Mouse (Mus musculus) frontal cortex, postnatal 36 days (tissue): ENCODE data around the gene Spg7.
A peak's percentile ranks its signal among the peaks of the same experiment; 100 is the strongest.
"Not testable (repeated sequence)": the region's sequence is repeated elsewhere in the genome, so short reads cannot be mapped to it uniquely, and the experiment has no call there.

Source experiments
- DNase-seq, 2 experiments: peaks; one replicate each; pipeline ENCODE4 v3.0.0; 2022; ENCODE audit warnings: low spot score in 2 of 2

Gene Spg7

DNA sequence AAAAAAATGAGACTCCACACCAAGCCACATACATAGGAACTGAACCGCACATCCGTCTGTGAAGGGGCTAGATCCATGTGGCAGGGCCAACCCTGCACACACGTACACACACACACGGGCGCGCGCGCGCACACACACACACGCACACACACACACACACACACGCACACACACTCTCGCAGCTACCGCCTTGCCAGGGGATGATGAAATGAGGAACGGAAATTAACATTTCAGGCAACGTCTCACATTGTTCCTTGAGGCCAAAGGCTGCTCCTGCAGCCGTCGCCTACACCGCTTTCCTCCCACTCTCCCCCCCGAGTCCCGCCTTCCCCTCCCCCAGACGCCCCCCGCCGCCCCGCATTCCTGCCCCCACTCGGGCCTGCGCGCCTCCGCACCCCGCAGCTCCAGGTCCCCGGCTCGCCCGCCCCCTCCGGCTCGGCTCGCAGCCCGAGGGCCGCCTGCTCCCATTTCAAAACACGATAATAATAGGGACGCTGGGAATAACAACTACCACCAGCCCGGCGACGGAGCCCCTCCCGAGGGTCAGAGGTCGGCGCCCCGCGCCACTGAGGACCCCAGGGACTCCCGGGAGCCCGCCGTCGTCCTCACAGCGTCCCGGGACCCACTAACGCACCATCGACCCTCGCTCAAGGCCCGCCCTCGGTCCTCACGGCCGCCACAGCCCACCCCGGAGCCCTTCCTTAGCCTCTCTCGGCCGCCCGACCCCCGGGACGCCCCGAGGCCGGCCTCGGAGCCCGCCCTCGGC lies 21.6 kb upstream of the Spg7 start:
- peak; percentile 44 to 46 for DNase-seq

DNA sequence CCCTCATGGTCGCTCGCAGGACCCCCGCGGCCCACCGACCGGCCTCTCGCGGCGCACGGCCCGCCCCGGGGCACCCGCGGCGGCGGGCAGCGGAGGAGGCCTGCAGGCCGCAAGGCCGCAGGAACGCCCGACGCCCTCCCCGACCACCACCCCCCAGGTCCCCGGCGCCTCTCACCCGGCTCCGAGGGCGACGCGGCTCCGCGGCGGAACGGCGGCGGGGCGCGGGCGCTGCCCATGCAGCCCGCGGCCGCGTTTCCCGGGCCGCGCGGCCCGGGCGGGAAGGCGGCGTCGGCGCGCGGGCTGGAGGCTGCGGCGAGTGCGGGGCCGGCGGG lies 21.0 kb upstream of the Spg7 start:
- no peak for DNase-seq

DNA sequence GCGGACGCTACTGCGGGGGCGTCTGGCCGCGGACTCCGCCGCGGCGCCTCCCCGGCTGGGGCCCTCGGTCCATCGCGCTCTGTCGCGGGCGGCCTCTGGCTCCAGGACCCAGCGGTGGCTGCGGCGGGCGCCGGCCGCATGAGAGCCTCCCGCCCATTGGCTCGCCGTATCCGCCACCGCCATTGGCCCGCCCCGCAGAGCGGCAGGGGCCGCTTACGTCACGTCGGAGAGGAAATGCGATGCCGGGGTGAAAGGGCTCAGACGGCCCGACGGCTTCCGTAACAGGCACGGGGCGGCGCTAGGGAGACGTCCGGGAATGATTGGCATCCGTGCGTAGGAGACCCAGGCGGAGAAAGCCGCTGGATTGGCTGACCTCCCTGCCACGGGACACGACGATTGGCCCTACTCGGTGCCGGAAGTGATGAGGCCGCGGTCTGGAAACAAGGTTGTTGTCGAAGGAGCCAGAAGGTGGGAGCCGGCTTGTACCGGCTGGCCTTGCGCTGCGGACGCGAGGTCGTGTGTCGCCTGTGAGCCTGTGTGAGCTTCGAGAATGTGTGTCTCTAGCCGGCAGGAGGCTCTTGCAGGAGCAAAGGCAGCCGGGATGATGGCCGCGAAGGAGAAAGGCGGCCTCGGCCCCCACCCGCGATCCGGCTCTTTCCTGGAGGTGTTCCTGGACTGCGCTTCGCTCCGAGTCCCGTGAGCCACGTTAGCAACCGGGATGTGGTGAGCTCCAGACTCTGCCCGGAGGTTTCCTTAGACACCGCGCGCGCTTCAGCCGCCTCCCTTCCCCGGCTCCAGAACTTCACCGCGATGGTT lies 20.4 kb upstream of the Spg7 start, which contains the start of gene Ankrd11:
Gene Ankrd11, minus strand, starts transcription at position 120 of the 816 bp plus-strand sequence.
- DNase-seq, result peak; percentile 100

DNA sequence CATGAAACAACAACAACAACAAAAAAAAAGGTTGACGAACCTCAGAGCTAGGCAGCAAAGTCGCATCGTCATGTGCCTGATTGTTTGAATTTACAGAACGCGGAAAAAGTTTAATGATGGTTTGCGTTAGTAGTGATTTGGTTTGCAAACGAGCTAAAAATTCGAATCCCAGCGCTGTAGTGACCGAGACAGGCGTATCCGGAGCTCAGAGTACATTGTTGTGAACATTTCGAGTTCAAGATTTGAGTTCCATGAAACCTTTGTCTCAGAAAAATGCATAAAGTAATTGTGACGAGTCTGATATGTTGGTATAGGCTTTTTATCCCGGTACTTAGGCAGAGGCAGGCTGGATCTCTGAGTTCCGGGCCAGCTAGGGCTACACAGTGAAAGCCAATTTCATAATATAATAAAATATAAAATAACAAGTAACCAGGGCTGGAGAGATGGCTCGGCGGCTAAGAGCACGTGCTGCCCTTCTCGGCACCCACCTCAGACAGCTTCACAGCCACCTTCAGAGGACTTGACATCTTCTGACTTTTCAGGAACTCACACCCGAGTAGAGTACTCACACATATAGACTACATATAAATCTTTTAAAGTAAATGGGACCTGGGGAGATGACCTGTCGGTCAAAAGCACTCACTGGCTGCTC lies 19.6 kb upstream of the Spg7 start:
- no peak for DNase-seq

DNA sequence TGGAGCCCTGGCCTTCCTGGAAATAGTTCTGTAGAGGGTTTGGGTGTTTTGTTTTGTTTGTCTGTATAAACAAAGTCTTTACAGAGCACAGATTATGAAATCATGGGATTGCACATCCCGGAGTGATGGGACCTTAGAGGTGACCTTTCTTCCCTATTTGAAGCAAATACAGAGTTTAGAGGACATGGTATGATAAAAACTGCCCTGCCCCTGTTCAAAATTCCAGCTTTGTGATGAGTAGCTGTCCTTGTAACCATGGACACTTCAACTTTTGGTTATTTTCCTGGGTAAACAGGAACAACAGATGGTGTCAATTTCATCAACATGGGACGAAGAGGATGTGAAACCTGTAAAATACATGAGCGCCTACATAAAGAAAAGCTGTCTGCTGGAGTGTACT lies 18.8 kb upstream of the Spg7 start:
- DNase-seq, result no peak

DNA sequence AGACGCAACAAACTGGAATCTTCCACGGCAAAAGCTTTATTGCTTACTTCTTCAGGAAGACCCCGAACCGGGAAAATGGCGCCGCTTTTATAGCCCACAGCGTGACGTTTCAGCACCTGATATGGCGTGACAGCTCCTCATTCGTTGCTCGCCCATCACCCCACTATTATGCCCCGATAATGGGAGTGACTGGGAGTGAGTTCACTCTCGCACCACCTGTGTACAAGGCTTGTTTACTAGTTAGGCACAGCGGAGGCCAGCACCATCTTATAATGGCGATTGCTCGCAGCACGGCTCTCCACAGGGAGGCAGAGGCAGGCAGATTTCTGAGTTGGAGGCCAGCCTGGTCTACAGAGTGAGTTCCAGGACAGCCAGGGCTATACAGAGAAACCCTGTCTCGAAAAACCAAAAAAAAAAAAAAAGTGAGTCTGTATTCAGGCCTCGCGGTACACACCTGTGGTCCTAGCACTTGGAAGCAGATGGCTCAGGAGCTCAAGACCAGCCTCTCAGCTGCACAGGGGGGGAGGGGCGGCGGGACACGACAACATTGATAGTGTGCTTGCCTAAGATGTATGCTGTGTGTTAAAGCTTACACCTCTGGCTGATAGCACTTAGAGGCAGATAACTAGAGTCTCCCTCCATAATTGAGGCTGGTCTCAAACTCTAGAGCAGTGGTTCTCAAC lies 17.9 kb upstream of the Spg7 start:
- DNase-seq, result not testable (repeated sequence)

DNA sequence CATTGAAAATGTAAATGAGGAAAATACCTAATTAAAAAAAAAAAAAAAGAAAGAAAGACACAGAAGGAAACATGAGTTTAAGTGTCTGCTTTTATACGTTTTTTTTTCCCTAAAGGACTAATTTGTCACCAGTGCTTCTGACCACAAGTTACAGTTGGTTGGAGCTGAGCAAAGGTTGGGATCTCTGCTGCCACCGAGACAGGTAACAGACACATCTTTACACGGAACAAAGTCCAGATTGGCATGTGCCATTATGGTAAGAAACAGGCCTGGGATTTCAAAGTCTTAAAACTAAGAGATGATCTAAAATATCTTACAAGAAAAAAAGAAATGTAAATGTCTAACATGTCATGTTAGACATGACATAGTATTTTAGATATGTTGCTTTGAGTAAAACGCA lies 16.0 kb upstream of the Spg7 start:
- DNase-seq, result no peak

DNA sequence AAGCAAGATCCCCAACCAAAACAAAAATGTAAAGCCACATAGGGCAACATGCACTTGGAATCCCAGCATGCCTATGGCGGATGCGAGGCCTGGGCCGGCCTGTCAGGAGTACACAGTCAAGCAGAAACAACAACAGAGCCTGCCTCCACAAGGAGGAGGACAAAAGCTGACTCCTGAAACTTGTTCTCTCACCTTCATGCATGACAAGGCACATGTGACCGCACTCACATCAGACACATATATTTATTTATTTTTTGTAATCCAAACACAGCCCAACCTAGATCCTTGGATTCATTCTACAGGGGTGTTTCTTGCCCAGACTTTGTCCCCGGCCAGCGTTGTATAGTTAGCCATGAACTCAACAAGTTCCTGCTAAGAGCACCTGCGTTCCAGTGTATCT lies 14.9 kb upstream of the Spg7 start:
- DNase-seq, result no peak

DNA sequence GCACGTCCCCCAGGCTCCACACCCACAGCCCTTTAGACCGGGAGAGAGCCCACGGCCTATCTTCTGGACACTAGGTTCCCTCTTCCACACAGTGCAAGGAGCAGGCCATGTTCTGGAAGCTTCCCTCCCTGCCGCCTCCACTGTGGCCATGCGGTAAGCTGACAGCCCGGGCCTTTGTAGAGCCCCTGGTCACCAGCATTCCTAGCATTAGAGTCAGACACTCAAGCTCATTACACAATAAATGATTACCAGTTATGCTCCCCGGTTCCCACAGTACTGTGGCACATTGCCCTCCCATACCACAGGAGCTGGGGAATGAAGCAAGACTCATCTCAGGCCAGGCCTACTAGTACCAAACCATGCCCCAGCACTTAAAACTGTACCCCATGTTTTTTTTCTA lies 14.3 kb upstream of the Spg7 start:
- DNase-seq, result no peak

DNA sequence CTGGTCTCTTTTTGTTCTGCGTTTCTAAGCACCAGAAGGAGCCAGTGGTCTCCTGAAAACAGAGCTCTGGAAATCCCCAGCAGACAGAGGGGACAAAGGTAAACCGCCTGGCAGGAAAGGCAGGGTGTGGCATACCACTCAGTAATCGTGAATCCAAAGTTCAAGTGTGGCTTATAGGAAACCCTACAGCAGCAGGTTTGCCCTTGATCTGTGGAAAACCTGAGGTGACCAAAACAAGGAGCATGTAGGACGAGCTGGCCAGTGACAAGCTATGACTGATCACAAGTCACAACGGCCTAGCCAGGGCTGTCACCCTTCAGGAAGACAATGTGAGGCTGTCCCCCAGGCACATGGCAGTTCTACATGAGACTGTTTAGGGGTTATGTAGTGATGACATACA lies 11.3 kb upstream of the Spg7 start:
- DNase-seq, result no peak

DNA sequence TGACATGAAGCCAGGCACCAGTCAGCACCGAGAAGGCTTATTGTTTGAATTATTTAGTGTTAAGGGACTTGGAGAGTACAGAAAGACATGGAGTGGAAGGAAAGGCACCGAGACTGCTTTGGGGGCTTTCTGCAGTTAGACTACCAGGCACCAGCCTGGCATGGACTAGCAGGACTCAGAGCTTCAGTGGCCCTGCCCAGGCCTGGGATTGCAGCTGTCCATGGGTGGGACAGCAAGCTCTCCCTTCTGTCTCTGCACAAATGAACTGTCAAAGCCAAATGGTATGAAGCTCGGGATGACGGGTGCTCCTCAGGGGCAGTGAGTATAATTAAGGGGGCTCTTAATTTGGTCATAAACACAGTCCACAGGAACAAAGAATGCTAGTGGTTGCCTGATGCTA lies 1.3 kb downstream of the Spg7 start:
- DNase-seq, result no peak

DNA sequence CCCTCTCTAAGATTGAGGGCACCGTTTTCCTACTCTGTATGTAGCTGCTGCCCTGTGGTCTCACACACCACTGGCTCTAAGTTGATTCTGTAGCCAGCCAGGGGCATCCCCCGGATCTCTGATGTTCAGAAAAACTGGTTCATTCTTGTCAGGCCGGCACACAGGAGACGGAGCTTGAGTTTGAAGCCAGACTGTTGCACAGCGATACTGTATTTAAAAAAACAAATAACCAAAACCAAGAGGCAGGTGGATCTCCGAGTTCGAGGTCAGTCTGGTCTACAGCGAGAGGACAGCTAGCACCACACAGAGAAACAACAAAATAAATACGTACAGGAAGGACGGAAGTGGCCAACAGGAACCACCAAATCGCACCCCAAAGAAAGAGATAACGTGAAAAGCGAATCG lies 2.1 kb downstream of the Spg7 start:
- no peak for DNase-seq

DNA sequence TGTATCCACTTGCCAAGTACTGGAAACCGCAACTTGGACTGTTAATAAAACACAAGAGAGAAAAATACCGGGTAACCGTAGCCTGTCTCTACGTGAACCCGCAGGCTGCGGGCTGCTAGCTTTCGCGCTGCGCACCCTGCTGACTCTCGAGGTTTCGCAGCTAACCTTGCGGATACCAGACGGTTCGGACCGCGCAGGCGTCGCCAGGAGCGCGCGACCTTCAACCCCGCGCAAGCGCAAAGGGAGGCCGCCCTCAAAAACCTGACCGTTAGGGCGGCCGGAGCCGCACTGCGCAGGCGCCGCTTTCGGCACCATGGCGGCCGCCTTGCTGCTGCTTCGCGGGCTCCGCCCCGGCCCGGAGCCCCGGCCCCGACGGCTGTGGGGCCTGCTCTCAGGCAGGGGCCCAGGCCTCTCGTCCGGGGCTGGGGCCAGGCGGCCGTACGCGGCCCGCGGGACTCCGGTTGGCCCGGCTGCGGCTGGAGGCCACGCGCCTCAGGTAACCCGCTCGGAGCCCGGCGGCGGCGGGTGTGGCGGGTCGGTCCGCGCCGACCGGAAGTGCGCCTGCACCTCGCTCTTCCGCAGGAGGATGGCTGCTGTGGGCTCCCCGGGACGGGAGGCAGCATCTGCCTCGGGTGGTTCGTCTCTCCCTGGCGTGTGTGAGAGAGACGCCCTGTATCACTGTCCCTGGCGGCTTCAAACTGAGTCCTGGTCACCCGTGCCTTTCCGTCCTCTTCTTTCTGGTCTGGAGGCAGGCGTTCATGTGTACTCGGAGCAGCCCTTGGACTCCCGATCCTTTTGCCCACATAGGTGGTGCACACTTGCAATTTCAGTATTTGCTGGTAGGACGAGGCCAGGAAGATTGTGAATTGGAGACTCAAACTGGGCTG lies 2.7 kb downstream of the Spg7 start:
- peak; percentile 94 to 96 for DNase-seq

DNA sequence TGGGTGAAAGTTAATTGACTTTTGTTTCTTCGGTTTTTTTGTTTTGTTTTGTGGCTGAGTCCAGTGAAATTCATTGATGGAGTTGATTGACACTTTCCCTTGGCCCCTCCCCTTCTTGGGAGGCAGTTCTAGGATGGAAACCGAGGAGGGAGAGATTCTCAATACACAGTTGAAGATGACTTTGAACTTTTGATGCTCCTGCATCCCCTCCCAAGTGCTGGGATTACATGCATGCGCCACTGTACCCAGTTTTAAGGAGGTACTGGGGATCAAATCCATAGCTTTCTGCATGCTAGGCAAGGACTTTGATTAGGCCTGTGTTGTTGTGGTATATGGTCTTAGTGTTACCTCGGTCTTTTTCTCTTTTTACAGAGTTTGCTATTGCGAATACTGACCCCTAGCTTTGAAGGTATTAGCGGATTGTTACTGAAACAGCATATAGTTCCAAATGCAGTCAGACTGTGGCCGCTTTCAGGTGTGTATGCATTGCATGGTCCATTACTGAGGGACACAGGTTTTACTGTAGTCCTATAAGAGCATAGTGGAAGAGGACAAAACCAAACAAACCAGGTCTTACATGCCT lies 3.5 kb downstream of the Spg7 start:
- DNase-seq, result no peak

DNA sequence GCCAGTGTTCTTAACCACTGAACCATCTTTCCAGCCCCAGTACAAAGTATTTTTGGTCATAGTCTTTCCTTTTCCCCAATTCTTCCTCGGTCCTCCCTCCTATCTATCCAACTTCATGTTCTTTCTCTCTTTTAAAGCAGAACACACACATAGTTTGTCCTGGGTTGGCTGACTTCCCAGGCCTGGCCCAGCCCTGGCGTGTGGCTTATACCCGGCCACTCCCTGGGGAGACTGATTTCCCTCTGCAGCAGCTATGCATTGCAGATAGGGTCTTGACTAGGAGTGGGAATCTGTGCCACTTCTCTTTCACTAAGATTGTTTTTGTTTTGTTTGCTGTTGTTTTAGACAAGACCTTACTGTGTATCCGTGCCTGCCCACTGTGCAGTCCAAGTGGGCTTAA lies 8.4 kb downstream of the Spg7 start:
- DNase-seq, result no peak

DNA sequence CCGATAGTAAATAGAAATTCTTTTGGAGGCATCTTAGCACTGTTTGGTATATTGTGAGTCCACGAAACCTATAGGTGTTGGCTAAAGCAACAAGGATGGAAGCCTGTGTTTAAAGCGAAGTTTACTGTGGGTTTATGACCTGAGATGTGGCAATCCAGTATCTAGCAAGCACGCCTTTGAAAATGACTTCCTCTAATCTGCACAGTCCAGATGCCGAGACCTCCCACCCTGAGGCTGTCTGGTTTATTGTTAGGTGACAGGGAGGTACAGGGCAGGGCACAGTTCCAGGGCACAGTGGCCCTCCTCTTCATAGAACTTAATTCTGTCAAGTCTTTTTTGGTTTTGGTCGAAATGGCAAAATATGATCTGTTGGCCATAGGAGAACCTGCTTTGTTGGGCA lies 14.5 kb downstream of the Spg7 start:
- no peak for DNase-seq

DNA sequence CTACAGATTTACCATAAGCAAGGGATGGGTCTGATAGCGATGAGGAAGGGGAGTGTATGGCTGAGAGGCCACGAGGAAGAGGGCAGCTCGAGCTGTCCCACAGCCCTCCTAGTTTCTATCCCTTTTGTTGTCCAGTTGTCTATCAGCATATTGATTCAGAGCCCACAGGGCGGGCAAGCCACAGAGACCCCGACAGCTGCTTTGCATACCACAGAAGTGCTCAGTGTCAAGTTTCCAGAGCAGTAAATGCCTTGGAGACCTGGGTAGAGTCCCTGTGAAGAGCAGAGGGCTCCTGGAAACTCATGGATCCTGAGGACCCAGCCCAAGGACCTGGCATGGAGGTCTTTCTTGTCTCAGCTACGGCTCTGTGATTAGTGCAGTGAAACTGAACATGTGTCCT lies 20.3 kb downstream of the Spg7 start:
- no peak for DNase-seq

DNA sequence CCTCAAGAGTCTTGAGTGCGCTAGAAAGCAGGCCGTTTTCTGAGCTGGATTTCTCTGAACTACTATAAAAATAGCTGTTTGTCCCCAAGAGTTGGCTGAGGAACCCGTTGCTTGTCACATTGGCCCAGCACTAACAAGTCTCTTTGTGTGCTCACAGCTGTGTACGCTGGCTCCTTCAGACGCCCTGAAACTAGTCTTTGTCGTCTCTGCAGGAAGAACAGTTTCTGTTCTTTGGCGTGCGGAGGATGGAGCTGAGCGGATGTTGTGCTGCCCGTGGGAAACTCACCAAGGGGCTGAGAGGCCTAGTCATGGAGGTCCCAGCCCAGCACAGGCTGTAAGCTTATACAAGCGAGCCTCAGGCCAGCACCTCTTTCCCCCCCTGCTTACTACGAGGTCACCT lies 20.9 kb downstream of the Spg7 start:
- DNase-seq, result peak in 1 of 2 experiments; percentile 50

DNA sequence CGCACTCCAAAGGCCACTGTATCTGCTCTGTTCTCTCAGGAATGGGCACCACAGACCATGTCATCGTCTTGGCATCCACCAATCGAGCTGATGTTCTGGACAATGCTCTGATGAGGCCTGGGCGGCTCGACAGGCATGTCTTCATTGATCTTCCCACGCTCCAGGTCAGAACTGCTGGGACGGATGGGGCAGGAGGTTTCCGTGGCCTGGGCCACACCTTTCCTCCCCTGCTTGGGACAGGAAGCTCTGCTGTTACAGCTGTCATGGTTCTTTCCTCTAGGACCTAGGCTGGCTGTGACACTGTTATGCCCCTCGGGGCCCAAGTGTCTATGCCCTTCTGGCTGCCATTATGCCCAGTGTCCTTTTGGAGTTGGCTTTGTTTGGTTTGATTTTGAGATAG lies 24.5 kb downstream of the Spg7 start:
- no peak for DNase-seq

DNA sequence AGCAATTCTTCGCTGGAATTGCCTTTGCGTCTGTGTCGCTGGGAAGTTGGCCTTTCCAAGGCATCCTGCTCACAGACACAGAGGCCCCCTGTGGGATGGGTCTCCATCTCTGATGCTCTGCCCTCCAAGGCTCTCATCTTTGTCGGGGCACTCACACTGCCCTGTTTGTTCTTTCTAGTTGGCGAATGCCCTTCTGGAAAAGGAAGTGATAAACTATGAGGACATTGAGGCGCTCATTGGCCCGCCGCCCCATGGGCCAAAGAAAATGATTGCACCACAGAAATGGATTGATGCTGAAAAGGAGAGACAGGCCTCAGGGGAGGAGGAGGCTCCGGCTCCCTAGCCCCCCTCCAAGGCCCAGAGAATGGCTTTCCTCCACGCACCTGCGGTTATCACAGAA lies 34.5 kb downstream of the Spg7 start:
- peak in 1 of 2 experiments; percentile 8 for DNase-seq
